Comparison of ENCODE assay signal across 14 mouse cellular contexts in genomic region chr8:46850258-46850897, GRCm38 (mm10).
DNase-seq lines count a peak whose midpoint lies in the region; TF ChIP-seq lines count a peak whose summit lies in the region.
"Had no signal": no experiment of that assay in that cellular context is flagged by ENCODE, and none has a peak within 500 bp of the region (broad histone marks: within the 10 kb centered on the region; RNA-seq: fewer than 3 reads in every experiment).

No protein-coding gene starts in this region.

- peak overlapping the region; percentile 92 for H3K27ac ChIP-seq in CH12.LX (ENCODE audit: insufficient read depth, low read depth)
- peak overlapping the region; percentile 36; the same call in 1 of the 2 replicates for H3K27ac ChIP-seq in limb, embryonic 10.5 days
- H3K27ac ChIP-seq: hindbrain, embryonic 10.5 days; limb, embryonic 12.5 days; neural tube, embryonic 12.5 days had no signal

- H3K4me3 ChIP-seq in CH12.LX (replicated peaks in 1 of 3; ENCODE audit: low read depth in 2 of 3, low read length in 2 of 3, poor library complexity in 1 of 3): no peak overlapping the region
- H3K4me3 ChIP-seq in limb, embryonic 10.5 days: no peak overlapping the region
- H3K4me3 ChIP-seq: hindbrain, embryonic 10.5 days; limb, embryonic 12.5 days; neural tube, embryonic 12.5 days had no signal

- H3K79me2 ChIP-seq in CH12.LX (replicated peaks; ENCODE audit: control insufficient read depth, extremely low read depth, insufficient read depth, poor library complexity, severe bottlenecking): no peaks in the 10 kb centered on the region

- dilution Hi-C loops in CH12.LX (cut with MboI; ENCODE audit: extremely low pct_ligation_motif_present, extremely low pct_unique_long_range_greater_than_20kb, low sequenced_read_pairs): no loop called here

- peak; percentile 42 for DNase-seq in kidney, adult 9 months
- no peak for DNase-seq in kidney, postnatal 36 days
- peak; percentile 65 for DNase-seq in A20 (ENCODE audit: low read depth, low spot score)
- DNase-seq in CH12.LX (ENCODE audit: extremely low read depth): peak; percentile 66
- DNase-seq in limb, embryonic 10.5 days (ENCODE audit: low spot score): no peak
- no peak for DNase-seq in ovary, postnatal 14 days (ENCODE audit: low spot score)
- no peak for DNase-seq in urinary bladder, postnatal 14 days (ENCODE audit: low spot score)
- no peak for DNase-seq in lung, adult 18-20 months
- DNase-seq: cerebellum, adult 11-12 months; forebrain, postnatal 0 days; right cerebral cortex, postnatal 14 days had no signal

- H3K9me3 ChIP-seq in CH12.LX (replicated peaks; ENCODE audit: low read length): peaks cover 2% of the 10 kb centered on the region
- H3K9me3 ChIP-seq in limb, embryonic 10.5 days (replicated peaks): no peaks in the 10 kb centered on the region
- H3K9me3 ChIP-seq: hindbrain, embryonic 10.5 days; limb, embryonic 12.5 days; neural tube, embryonic 12.5 days had no signal

- no peak for TF ChIP-seq CTCF in CH12.LX (conservative IDR thresholded peaks at IDR 0.05 in 1 of 2, IDR thresholded peaks at IDR 0.05 in 1 of 2; ENCODE audit: low read depth in 2 of 2, low read length in 2 of 2)

- no peaks in the 10 kb centered on the region for H3K27me3 ChIP-seq in CH12.LX (replicated peaks)
- no peaks in the 10 kb centered on the region for H3K27me3 ChIP-seq in limb, embryonic 10.5 days (ENCODE audit: low read depth, poor library complexity, severe bottlenecking)
- H3K27me3 ChIP-seq: limb, embryonic 12.5 days; neural tube, embryonic 12.5 days had no signal

- WGBS in limb, embryonic 10.5 days: 88% methylated on average over 6 of the region's 6 CpGs

- H3K9ac ChIP-seq in CH12.LX (ENCODE audit: insufficient read depth, low read depth): peak overlapping the region; percentile 22; the same call in 1 of the 2 replicates
- H3K9ac ChIP-seq: forebrain, postnatal 0 days; limb, embryonic 12.5 days; neural tube, embryonic 12.5 days had no signal

- TF ChIP-seq POLR2A in CH12.LX (IDR thresholded peaks at IDR 0.05; ENCODE audit: low read depth, low read length): no peak

- peaks cover 33 to 74% of the 10 kb centered on the region in 2 experiments for H3K4me1 ChIP-seq in CH12.LX (ENCODE audit: control insufficient read depth in 1 of 2, insufficient read depth in 2 of 2)
- peaks cover 22% of the 10 kb centered on the region for H3K4me1 ChIP-seq in limb, embryonic 10.5 days

- H3K4me2 ChIP-seq in CH12.LX (ENCODE audit: insufficient read depth, low read depth, poor library complexity, severe bottlenecking): peak overlapping the region; percentile 64
- H3K4me2 ChIP-seq: limb, embryonic 12.5 days; neural tube, embryonic 12.5 days had no signal

- in situ Hi-C loops in CH12.LX (cut with MboI; ENCODE audit: low pct_ligation_motif_present, low pct_unique_long_range_greater_than_20kb, low sequenced_read_pairs): no loop called here

- TF ChIP-seq RAD21 in CH12.LX (IDR thresholded peaks at IDR 0.05; ENCODE audit: low read depth, low read length): peak; percentile 8

- H3K36me3 ChIP-seq in CH12.LX (replicated peaks in 1 of 2; ENCODE audit: control insufficient read depth in 1 of 2, insufficient read depth in 1 of 2, low read length in 1 of 2): peaks cover 17 to 22% of the 10 kb centered on the region in 2 experiments
- H3K36me3 ChIP-seq in limb, embryonic 10.5 days: peaks cover 23% of the 10 kb centered on the region

- TF ChIP-seq EP300 in CH12.LX (IDR thresholded peaks at IDR 0.05; ENCODE audit: low read length): peak; percentile 94

TF ChIP-seq in CH12.LX, 34 proteins besides CTCF, POLR2A, EP300 and RAD21:
- TF ChIP-seq SIN3A (IDR thresholded peaks at IDR 0.05; ENCODE audit: low read length) (peak; percentile 82), ZNF384 (IDR thresholded peaks at IDR 0.05; ENCODE audit: low read depth, low read length) (peak; percentile 15; the same call in 1 of the 2 replicates), NELFE (IDR thresholded peaks at IDR 0.05; ENCODE audit: low read depth, low read length) (peak; percentile 59), MYC (IDR thresholded peaks at IDR 0.05; ENCODE audit: low read depth, low read length) (0 out of 2 replicates have a peak, but pooled peaks have one; percentile 51), MAX (IDR thresholded peaks at IDR 0.05; ENCODE audit: low read length) (peak; percentile 57), IRF4 (IDR thresholded peaks at IDR 0.05; ENCODE audit: low read depth, low read length) (peak; percentile 74), MXI1 (IDR thresholded peaks at IDR 0.05; ENCODE audit: low read depth, low read length) (peak; percentile 59; the same call in 1 of the 2 replicates), TCF12 (IDR thresholded peaks at IDR 0.05; ENCODE audit: low read depth, low read length) (peak; percentile 94), PAX5 (IDR thresholded peaks at IDR 0.05; ENCODE audit: low read length) (no peak), USF1 (IDR thresholded peaks at IDR 0.05; ENCODE audit: low read depth, low read length) (no peak), ZC3H11A (IDR thresholded peaks at IDR 0.05; ENCODE audit: low read depth, low read length) (no peak), RCOR1 (conservative IDR thresholded peaks at IDR 0.05; ENCODE audit: low read depth, low read length) (peak; percentile 90), UBTF (IDR thresholded peaks at IDR 0.05; ENCODE audit: low read depth, low read length) (no peak), POLR2AphosphoS2 (IDR thresholded peaks at IDR 0.05; ENCODE audit: low read depth, low read length) (peak; percentile 43; the same call in 1 of the 2 replicates), KAT2A (IDR thresholded peaks at IDR 0.05; ENCODE audit: insufficient replicate concordance, low read length) (0 out of 2 replicates have a peak, but pooled peaks have one; percentile 34), ETS1 (conservative IDR thresholded peaks at IDR 0.05; ENCODE audit: low read depth, low read length) (peak; percentile 80), ZKSCAN1 (IDR thresholded peaks at IDR 0.05; ENCODE audit: borderline replicate concordance, low read depth, low read length) (no peak), CHD1 (IDR thresholded peaks at IDR 0.05; ENCODE audit: low read depth, low read length) (peak; percentile 96), MAFK (IDR thresholded peaks at IDR 0.05; ENCODE audit: insufficient replicate concordance, low read length) (peak; percentile 58), TBP (conservative IDR thresholded peaks at IDR 0.05; ENCODE audit: low read depth, low read length) (0 out of 2 replicates have a peak, but pooled peaks have one; percentile 19), SMC3 (IDR thresholded peaks at IDR 0.05; ENCODE audit: low read depth, low read length) (peak; percentile 23), JUND (conservative IDR thresholded peaks at IDR 0.05; ENCODE audit: low read depth, low read length) (peak; percentile 35), ZMIZ1 (IDR thresholded peaks at IDR 0.05; ENCODE audit: low read depth, low read length) (peak; percentile 64), USF2 (conservative IDR thresholded peaks at IDR 0.05; ENCODE audit: low read depth, low read length) (no peak), JUN (IDR thresholded peaks at IDR 0.05; ENCODE audit: insufficient read depth, low read depth, low read length) (no peak), BHLHE40 (IDR thresholded peaks at IDR 0.05; ENCODE audit: low read depth, low read length) (peak; percentile 77), MAZ (IDR thresholded peaks at IDR 0.05; ENCODE audit: low read depth, low read length) (peak; percentile 52; the same call in 1 of the 2 replicates), ELF1 (IDR thresholded peaks at IDR 0.05; ENCODE audit: low read depth, low read length) (no peak), E2F4 (IDR thresholded peaks at IDR 0.05; ENCODE audit: insufficient replicate concordance, low read depth, low read length) (no peak), NRF1 (IDR thresholded peaks at IDR 0.05; ENCODE audit: low read depth, low read length) (0 out of 2 replicates have a peak, but pooled peaks have one; percentile 8), CHD2 (IDR thresholded peaks at IDR 0.05; ENCODE audit: low read length) (peak; percentile 83), GABPA (IDR thresholded peaks at IDR 0.05; ENCODE audit: insufficient replicate concordance, low read depth, low read length) (no peak), HCFC1 (IDR thresholded peaks at IDR 0.05; ENCODE audit: low read depth, low read length) (peak; percentile 47; the same call in 1 of the 2 replicates), MEF2A (IDR thresholded peaks at IDR 0.05; ENCODE audit: borderline replicate concordance, low read depth, low read length) (peak; percentile 99)
TF ChIP-seq in CH12.LX: peak in this region for 24.

Comparison
In these comparisons a context has a peak if more than half of its experiments do, and no peak if none do; other contexts are left out.
1. DNase-seq: peak in kidney, adult 9 months (single experiment), A20 (single experiment) and CH12.LX (single experiment); none in kidney, postnatal 36 days (0 of 2), limb, embryonic 10.5 days (single experiment), ovary, postnatal 14 days (single experiment), urinary bladder, postnatal 14 days (single experiment) and lung, adult 18-20 months (0 of 2).